Mouse (Mus musculus) MEL (cell line): ENCODE results near the gene Eif4a2. TPM values are rescaled to one million over a fixed set of nuclear protein-coding genes. Genes with fewer than 3 reads are reported as not detected.

Experiments
- DNase-seq: peaks from one replicate; pipeline ENCODE4 v3.0.0; 2011; ENCODE audit warnings: low read depth, low spot score
- H3K27ac ChIP-seq: 2 replicates; pipeline ENCODE4 v1.5.1; 2012; ENCODE audit warnings: low read depth, mild to moderate bottlenecking, control low read depth, low read length, moderate library complexity; ENCODE audit not compliant: control insufficient read depth
- H3K27me3 ChIP-seq, 2 experiments: fragments of 150-350 bp in 1 of 2; sonication (generic) in 1 of 2; 2 replicates each; pipeline ENCODE4 v1.6.1; 2012; ENCODE audit warnings: low read length in 2 of 2, mild to moderate bottlenecking in 2 of 2, improper control_type of control experiment in 1 of 2, moderate library complexity in 1 of 2; ENCODE audit not compliant: insufficient read depth in 2 of 2, control insufficient read depth in 1 of 2
- H3K36me3 ChIP-seq, 2 experiments: 2 replicates each; pipeline ENCODE4 v1.6.1; 2012 to 2014; ENCODE audit warnings: low read length in 2 of 2, improper control_type of control experiment in 1 of 2, inconsistent platforms in 1 of 2, mild to moderate bottlenecking in 1 of 2; ENCODE audit not compliant: insufficient read depth in 2 of 2, control insufficient read depth in 1 of 2
- H3K4me1 ChIP-seq, 2 experiments: fragments of 150-350 bp in 1 of 2; sonication (generic) in 1 of 2; 2 replicates each; pipeline ENCODE4 v1.6.1; 2012; ENCODE audit warnings: low read length in 2 of 2, improper control_type of control experiment in 1 of 2, mild to moderate bottlenecking in 1 of 2; ENCODE audit not compliant: insufficient read depth in 2 of 2, control insufficient read depth in 1 of 2
- H3K4me3 ChIP-seq, 2 experiments: fragments of 150-350 bp in 1 of 2; sonication (generic) in 1 of 2; 2 replicates each; pipeline ENCODE4 v1.5.1; 2012; ENCODE audit warnings: low read depth in 2 of 2, low read length in 2 of 2, mild to moderate bottlenecking in 2 of 2, moderate library complexity in 2 of 2, control low read depth in 1 of 2, improper control_type of control experiment in 1 of 2; ENCODE audit not compliant: control insufficient read depth in 1 of 2, insufficient read depth in 1 of 2
- H3K79me2 ChIP-seq: 2 replicates; pipeline ENCODE4 v1.6.1; 2012; ENCODE audit warnings: mild to moderate bottlenecking, low read length, moderate library complexity; ENCODE audit not compliant: control insufficient read depth, poor library complexity, insufficient read depth
- H3K9ac ChIP-seq: 2 replicates; pipeline ENCODE4 v1.6.1; 2012; ENCODE audit warnings: low read depth, mild to moderate bottlenecking, control low read depth, low read length, moderate library complexity; ENCODE audit not compliant: control insufficient read depth, poor library complexity, severe bottlenecking
- H3K9me3 ChIP-seq: fragments of 150-350 bp; sonication (generic); replicated peaks from 2 replicates; pipeline ENCODE4 v1.6.1; 2012; ENCODE audit warnings: mild to moderate bottlenecking, low read length, improper control_type of control experiment, moderate library complexity; ENCODE audit not compliant: insufficient read depth
- CHD1 ChIP-seq: IDR thresholded peaks from 2 replicates; pipeline ENCODE4 v1.6.1; 2012; ENCODE audit warnings: low read depth, mild to moderate bottlenecking, inconsistent platforms, low read length, improper control_type of control experiment
- ELF1 ChIP-seq: IDR thresholded peaks from 2 replicates; pipeline ENCODE4 v1.6.1; 2014; ENCODE audit warnings: low read depth, mild to moderate bottlenecking, inconsistent platforms, low read length, improper control_type of control experiment, moderate library complexity
- HCFC1 ChIP-seq: IDR thresholded peaks from 2 replicates; pipeline ENCODE4 v1.6.1; 2012; ENCODE audit warnings: low read depth, mild to moderate bottlenecking, inconsistent platforms, low read length, improper control_type of control experiment, moderate library complexity
- KAT2A ChIP-seq: conservative IDR thresholded peaks from 2 replicates; pipeline ENCODE4 v1.6.1; 2012; ENCODE audit warnings: low read depth, low read length, improper control_type of control experiment, inconsistent platforms
- MAFK ChIP-seq: IDR thresholded peaks from 2 replicates; pipeline ENCODE4 v1.6.1; 2011; ENCODE audit warnings: low read depth, mild to moderate bottlenecking, low read length, improper control_type of control experiment, borderline replicate concordance
- MAX ChIP-seq: IDR thresholded peaks from 2 replicates; pipeline ENCODE4 v1.6.1; 2011; ENCODE audit warnings: low read length, improper control_type of control experiment
- POLR2A ChIP-seq, 2 experiments: IDR thresholded peaks; 2 replicates each; pipeline ENCODE4 v1.6.1; 2011 to 2012; ENCODE audit warnings: low read length in 2 of 2, mild to moderate bottlenecking in 2 of 2, control low read depth in 1 of 2, improper control_type of control experiment in 1 of 2, low read depth in 1 of 2, moderate library complexity in 1 of 2; ENCODE audit not compliant: control insufficient read depth in 1 of 2, insufficient read depth in 1 of 2, poor library complexity in 1 of 2
- POLR2AphosphoS5 ChIP-seq: IDR thresholded peaks from 2 replicates; pipeline ENCODE4 v1.6.1; 2012; ENCODE audit warnings: low read depth, borderline replicate concordance, mild to moderate bottlenecking, inconsistent platforms, low read length, moderate library complexity, mixed read lengths
- RAD21 ChIP-seq: IDR thresholded peaks from 2 replicates; pipeline ENCODE4 v1.6.1; 2011; ENCODE audit warnings: mild to moderate bottlenecking, low read depth, low read length, improper control_type of control experiment
- RCOR1 ChIP-seq: IDR thresholded peaks from 2 replicates; pipeline ENCODE4 v1.6.1; 2012; ENCODE audit warnings: low read depth, mild to moderate bottlenecking, inconsistent platforms, low read length, improper control_type of control experiment
- SIN3A ChIP-seq: IDR thresholded peaks from 2 replicates; pipeline ENCODE4 v1.6.1; 2012; ENCODE audit warnings: low read length, improper control_type of control experiment, inconsistent platforms
- SMC3 ChIP-seq: IDR thresholded peaks from 2 replicates; pipeline ENCODE4 v1.6.1; 2011; ENCODE audit warnings: low read depth, low read length, improper control_type of control experiment
- TAL1 ChIP-seq: IDR thresholded peaks from 2 replicates; pipeline ENCODE4 v1.6.1; 2012; ENCODE audit warnings: mild to moderate bottlenecking, inconsistent platforms, low read length, moderate library complexity, mixed read lengths
- UBTF ChIP-seq: IDR thresholded peaks from 2 replicates; pipeline ENCODE4 v1.6.1; 2012; ENCODE audit warnings: low read depth, mild to moderate bottlenecking, inconsistent platforms, low read length, improper control_type of control experiment, moderate library complexity, borderline replicate concordance; ENCODE audit not compliant: insufficient read depth
- USF1 ChIP-seq: IDR thresholded peaks from 2 replicates; pipeline ENCODE4 v1.6.1; 2014; ENCODE audit warnings: low read depth, mild to moderate bottlenecking, inconsistent platforms, low read length, improper control_type of control experiment, moderate library complexity
- USF2 ChIP-seq, 2 experiments: IDR thresholded peaks; 2 replicates each; pipeline ENCODE4 v1.6.1; 2011 to 2012; ENCODE audit warnings: improper control_type of control experiment in 2 of 2, low read length in 2 of 2, borderline replicate concordance in 1 of 2, inconsistent platforms in 1 of 2, low read depth in 1 of 2, mild to moderate bottlenecking in 1 of 2; ENCODE audit not compliant: insufficient read depth in 1 of 2
- ZKSCAN1 ChIP-seq: IDR thresholded peaks from 2 replicates; pipeline ENCODE4 v1.6.1; 2012; ENCODE audit warnings: low read depth, mild to moderate bottlenecking, inconsistent platforms, low read length, improper control_type of control experiment, moderate library complexity
- ZNF384 ChIP-seq: IDR thresholded peaks from 2 replicates; pipeline ENCODE4 v1.6.1; 2012; ENCODE audit warnings: low read depth, mild to moderate bottlenecking, inconsistent platforms, low read length, improper control_type of control experiment
- polyA plus RNA-seq, 2 experiments: library from polyadenylated mRNA; stranded (reverse) in 1 of 2; unstranded in 1 of 2; fragments of >175 nt in 1 of 2; fragments of >200 nt in 1 of 2; gene quantifications; 2 replicates each; pipeline versions ENCODE4 v1.2.1 to v1.2.4; 2012; ENCODE audit warnings: low replicate concordance in 2 of 2, low read depth in 1 of 2; ENCODE audit not compliant: insufficient read length in 2 of 2, insufficient read depth in 1 of 2, missing spikeins in 1 of 2
- total RNA-seq: library from RNA; depleted of rRNA; stranded (reverse); fragments of 300-350 nt; gene quantifications from 2 replicates; pipeline ENCODE4 v1.2.3, GENCODE M21; 2012

Eif4a2 gene
- total and polyA plus RNA-seq, 3 experiments = 248 to 2,083 (median 290) TPM

DNA sequence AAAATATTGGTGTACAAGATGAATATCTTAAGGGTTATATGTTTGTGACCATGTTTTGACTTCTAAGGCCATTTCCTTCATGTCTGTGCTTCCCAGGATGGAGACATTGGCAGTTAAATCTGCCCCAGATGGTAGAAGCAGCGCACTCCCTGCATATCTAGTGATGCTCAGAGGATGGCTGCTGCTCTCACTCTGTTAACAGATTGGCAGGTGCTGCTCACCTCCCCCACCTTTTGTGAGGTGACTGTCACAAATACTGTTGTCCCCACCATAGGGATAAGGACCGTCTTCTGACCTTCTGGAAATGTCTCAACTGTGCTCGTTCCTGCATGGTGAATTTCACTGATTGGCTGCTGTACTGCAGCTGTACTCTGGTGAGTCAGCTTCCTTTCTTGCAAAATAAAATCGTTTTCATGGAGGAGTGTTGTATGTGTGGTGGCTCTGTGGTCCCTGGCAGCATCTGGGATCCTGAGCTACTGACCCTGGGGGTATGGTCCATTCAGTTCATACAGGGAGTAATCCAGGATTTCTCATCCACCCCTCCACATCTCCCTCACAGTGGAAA lies 29.2 kb downstream of the Eif4a2 start:
- Histone ChIP-seq H3K27ac (no peak overlapping the region), H3K36me3 (peaks cover 0 to 3% of the 10 kb centered on the region in 2 experiments; a peak in 2 of 4 replicates), H3K4me3 (no peak overlapping the region), H3K79me2 (no peaks in the 10 kb centered on the region), H3K27me3 (no peaks in the 10 kb centered on the region), H3K9me3 (no peaks in the 10 kb centered on the region), H3K9ac (no peak overlapping the region), H3K4me1 (peaks cover 0 to 4% of the 10 kb centered on the region in 2 experiments; a peak in 1 of 4 replicates)
- TF ChIP-seq ZNF384 (no peak), KAT2A (no peak), MAFK (no peak), USF1 (no peak), CHD1 (no peak), ZKSCAN1 (no peak), ELF1 (no peak), TAL1 (no peak)
- DNase-seq = no peak

DNA sequence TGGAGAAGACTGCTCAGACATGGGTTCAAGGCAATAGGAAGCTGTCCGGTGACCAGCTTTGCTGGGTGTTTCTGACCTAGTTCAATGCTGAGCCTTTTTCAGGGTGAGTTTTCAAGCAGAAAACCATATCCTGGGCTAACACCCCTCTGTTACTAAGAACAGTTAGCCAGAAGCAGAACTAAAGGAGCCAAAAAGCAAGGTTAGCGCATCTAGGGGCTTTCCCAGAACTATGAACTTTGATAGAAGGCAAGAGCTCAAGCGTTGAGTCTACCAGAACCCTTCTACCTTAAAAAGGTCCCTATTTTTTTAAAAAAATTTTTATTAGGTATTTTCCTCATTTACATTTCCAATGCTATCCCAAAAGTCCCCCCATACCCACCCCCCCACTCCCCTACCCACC lies 33.7 kb downstream of the Eif4a2 start:
- Histone ChIP-seq H3K79me2 (no peaks in the 10 kb centered on the region), H3K4me1 (peaks cover 0 to 4% of the 10 kb centered on the region in 2 experiments; a peak in 1 of 4 replicates), H3K36me3 (peaks cover 0 to 3% of the 10 kb centered on the region in 2 experiments; a peak in 2 of 4 replicates), H3K9ac (no peak overlapping the region), H3K9me3 (no peaks in the 10 kb centered on the region), H3K27ac (no peak overlapping the region), H3K4me3 (no peak overlapping the region), H3K27me3 (no peaks in the 10 kb centered on the region; a peak in 1 of 4 replicates)
- DNase-seq = no peak
- TF ChIP-seq MAX (no peak), POLR2A (IDR thresholded peaks at IDR 0.05; ENCODE audit: control insufficient read depth in 1 of 2, insufficient read depth in 1 of 2, low read depth in 1 of 2, low read length in 2 of 2, poor library complexity in 1 of 2) (no peak), USF1 (no peak), USF2 (IDR thresholded peaks at IDR 0.05; ENCODE audit: borderline replicate concordance in 1 of 2, insufficient read depth in 1 of 2, low read depth in 1 of 2, low read length in 2 of 2) (no peak), RCOR1 (no peak), UBTF (no peak), ZNF384 (no peak), POLR2AphosphoS5 (no peak), SMC3 (no peak), MAFK (no peak), ZKSCAN1 (no peak), RAD21 (no peak), HCFC1 (no peak), SIN3A (no peak)
